Mouse (Mus musculus): ENCODE data around the gene Igfbp4.

The Igfbp4 gene

GRCm38 (mm10) chr11:99041051-99041729 lies at the start of gene Igfbp4:
Gene Igfbp4 (plus strand): TSS chr11:99041244.
- DNase-seq: peak; percentile 32 to 47

- DNase-seq: no peak
Measured at GRCm38 (mm10) chr11:98995987-98996386, 45.1 kb upstream of the Igfbp4 start.

GRCm38 (mm10) chr11:98997659-98998058 lies 43.4 kb upstream of the Igfbp4 start:
- DNase-seq: no peak

- DNase-seq: no peak
Measured at GRCm38 (mm10) chr11:98998776-98999175, 42.3 kb upstream of the Igfbp4 start.

GRCm38 (mm10) chr11:98999243-98999642 lies 41.8 kb upstream of the Igfbp4 start:
- DNase-seq: no peak

GRCm38 (mm10) chr11:99006788-99007187 lies 34.3 kb upstream of the Igfbp4 start:
- no peak for DNase-seq

GRCm38 (mm10) chr11:99010124-99010523 lies 30.9 kb upstream of the Igfbp4 start:
- no peak for DNase-seq

GRCm38 (mm10) chr11:99010706-99011105 lies 30.3 kb upstream of the Igfbp4 start:
- no peak for DNase-seq

GRCm38 (mm10) chr11:99013856-99014255 lies 27.2 kb upstream of the Igfbp4 start:
- DNase-seq: no peak

GRCm38 (mm10) chr11:99019844-99020243 lies 21.2 kb upstream of the Igfbp4 start:
- DNase-seq: no peak

- no peak for DNase-seq
Measured at GRCm38 (mm10) chr11:99022384-99022933, 18.6 kb upstream of the Igfbp4 start.

- no peak for DNase-seq
Measured at GRCm38 (mm10) chr11:99023094-99023493, 17.9 kb upstream of the Igfbp4 start.

GRCm38 (mm10) chr11:99023500-99024467 lies 17.3 kb upstream of the Igfbp4 start, which contains the start of gene Top2a:
Gene Top2a (minus strand): TSS chr11:99024189.
- peak; percentile 89 to 94 for DNase-seq

- DNase-seq: no peak
Measured at GRCm38 (mm10) chr11:99024468-99025134, 16.4 kb upstream of the Igfbp4 start.

GRCm38 (mm10) chr11:99025878-99026277 lies 15.2 kb upstream of the Igfbp4 start:
- DNase-seq: peak in 1 of 2 experiments; percentile 29

GRCm38 (mm10) chr11:99026899-99027440 lies 14.1 kb upstream of the Igfbp4 start:
- no peak for DNase-seq

GRCm38 (mm10) chr11:99035350-99035749 lies 5.7 kb upstream of the Igfbp4 start:
- DNase-seq: no peak

GRCm38 (mm10) chr11:99036254-99036653 lies 4.8 kb upstream of the Igfbp4 start:
- no peak for DNase-seq

GRCm38 (mm10) chr11:99039782-99040181 lies 1.3 kb upstream of the Igfbp4 start:
- DNase-seq: peak; percentile 76 to 78

GRCm38 (mm10) chr11:99040346-99040974 lies 584 bp upstream of the Igfbp4 start:
- no peak for DNase-seq

- DNase-seq: no peak
Measured at GRCm38 (mm10) chr11:99041841-99042780, 1.1 kb downstream of the Igfbp4 start.

All from thymus, postnatal 36 days (tissue).